Mouse (Mus musculus): ENCODE measurements around the gene Myzap. TPM values are rescaled to one million over a fixed set of nuclear protein-coding genes. Genes with fewer than 3 reads are reported as not detected.

The Myzap gene
- polyA plus RNA-seq, 1 experiment from 2014 or later: 1.9 TPM

DNA sequence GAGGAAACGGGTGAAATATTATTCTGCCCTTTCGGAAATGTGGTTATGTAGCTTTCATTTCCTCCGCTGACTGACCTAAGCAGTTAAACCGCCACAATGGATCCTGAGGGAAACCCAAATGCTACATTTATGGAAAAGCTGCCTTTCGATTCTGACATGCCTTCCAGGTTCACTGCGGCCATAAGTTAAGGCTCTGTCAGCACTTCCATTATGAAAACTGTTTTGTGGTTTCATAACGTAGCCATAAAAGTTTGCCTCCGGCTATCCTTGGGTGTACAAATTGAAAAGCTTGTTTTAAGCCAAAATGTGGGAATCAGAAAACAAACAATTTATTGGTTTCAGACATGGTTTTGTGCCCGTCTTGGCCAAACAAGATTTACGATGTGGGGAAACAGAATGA, 79.3 kb downstream of the Myzap start:
- Histone ChIP-seq H3K4me2 (ENCODE audit: low read length) (no peak overlapping the region), H3K9me3 (ENCODE audit: control insufficient read depth, low read length) (no peaks in the 10 kb centered on the region), H3K4me3 (ENCODE audit: low read length) (no peak overlapping the region), H3K36me3 (ENCODE audit: control insufficient read depth, insufficient read depth, low read length) (no peaks in the 10 kb centered on the region), H3K9ac (ENCODE audit: low read depth, low read length) (no peak overlapping the region), H3K27me3 (replicated peaks; ENCODE audit: control insufficient read depth, insufficient read depth, low read length) (no peaks in the 10 kb centered on the region), H3K27ac (ENCODE audit: low read depth, low read length) (no peak overlapping the region), H3K4me1 (ENCODE audit: control insufficient read depth, insufficient read depth, low read depth, low read length) (no peaks in the 10 kb centered on the region)
- ATAC-seq: no peak
- 80% methylated on average over 10 of the region's 10 CpGs for WGBS

DNA sequence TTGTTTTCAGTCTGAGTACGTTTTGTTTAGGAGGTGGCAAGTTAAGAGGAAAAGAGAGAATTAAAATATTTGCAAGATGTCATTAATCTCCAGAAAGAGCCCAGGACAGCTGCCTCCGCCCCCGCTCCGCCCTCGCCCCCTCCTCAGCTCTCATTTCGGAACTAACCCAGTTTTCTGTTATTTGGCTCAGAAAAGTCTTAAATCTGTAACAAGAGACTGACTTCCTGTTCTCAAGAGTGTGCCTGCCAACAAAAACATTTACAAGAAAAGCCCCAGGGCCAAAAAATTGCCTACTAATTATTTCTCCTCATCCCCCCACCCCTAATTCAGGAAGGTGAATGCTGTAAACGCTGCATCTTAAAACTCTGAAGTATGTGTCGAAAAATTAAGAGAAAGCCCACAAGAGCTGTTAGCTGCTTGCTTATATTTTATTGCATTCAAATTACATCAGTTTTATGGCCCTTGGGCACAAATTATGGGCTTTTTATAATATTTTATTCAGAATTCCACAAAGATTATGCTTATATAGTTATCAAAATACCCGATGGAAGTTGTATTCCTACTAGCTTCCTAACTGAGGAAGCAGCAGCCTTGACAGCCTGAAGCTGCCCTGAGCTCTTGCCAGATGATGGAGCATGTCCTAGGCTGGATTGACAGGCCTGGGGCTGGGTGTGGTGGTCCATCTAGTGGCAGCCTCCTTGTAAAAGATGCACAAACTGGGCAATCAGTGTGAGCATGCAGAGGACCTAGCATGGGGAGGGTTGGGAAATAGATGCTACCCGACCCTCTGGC, 93.6 kb downstream of the Myzap start:
- H3K9me3 ChIP-seq (ENCODE audit: control insufficient read depth, low read length): no peaks in the 10 kb centered on the region
- ATAC-seq: no peak
- H3K9ac ChIP-seq (ENCODE audit: low read depth, low read length): no peak overlapping the region
- no peaks in the 10 kb centered on the region for H3K27me3 ChIP-seq (replicated peaks; ENCODE audit: control insufficient read depth, insufficient read depth, low read length)
- no peak overlapping the region for H3K27ac ChIP-seq (ENCODE audit: low read depth, low read length)
- 69% methylated on average over 10 of the region's 10 CpGs for WGBS
- no peak overlapping the region for H3K4me2 ChIP-seq (ENCODE audit: low read length)
- H3K4me3 ChIP-seq (ENCODE audit: low read length): no peak overlapping the region
- no peaks in the 10 kb centered on the region for H3K4me1 ChIP-seq (ENCODE audit: control insufficient read depth, insufficient read depth, low read depth, low read length)
- H3K36me3 ChIP-seq (ENCODE audit: control insufficient read depth, insufficient read depth, low read length): no peaks in the 10 kb centered on the region

DNA sequence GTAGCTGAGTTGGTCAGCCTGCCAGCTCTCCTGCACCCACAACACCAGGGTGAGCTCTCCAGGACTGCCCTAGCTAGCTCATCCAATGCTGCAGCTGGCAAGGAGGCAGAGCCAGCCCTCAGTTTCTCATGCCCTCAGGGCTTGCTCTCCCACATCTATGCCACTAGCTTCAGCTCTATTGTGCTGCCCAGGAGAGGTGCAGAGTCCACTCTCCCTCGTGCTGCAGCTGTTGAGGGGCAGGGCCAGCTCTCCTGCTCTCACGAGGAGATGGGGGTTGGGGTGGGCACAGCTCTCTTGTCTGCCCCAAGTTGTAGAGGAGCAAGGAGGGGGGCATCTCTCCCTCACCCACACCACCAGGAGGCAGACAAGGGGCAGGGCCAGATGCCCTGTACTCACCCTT, 95.5 kb downstream of the Myzap start:
- Histone ChIP-seq H3K9me3 (ENCODE audit: control insufficient read depth, low read length) (no peaks in the 10 kb centered on the region), H3K27me3 (replicated peaks; ENCODE audit: control insufficient read depth, insufficient read depth, low read length) (no peaks in the 10 kb centered on the region), H3K36me3 (ENCODE audit: control insufficient read depth, insufficient read depth, low read length) (no peaks in the 10 kb centered on the region), H3K27ac (ENCODE audit: low read depth, low read length) (no peak overlapping the region), H3K4me2 (ENCODE audit: low read length) (no peak overlapping the region), H3K4me1 (ENCODE audit: control insufficient read depth, insufficient read depth, low read depth, low read length) (no peaks in the 10 kb centered on the region), H3K9ac (ENCODE audit: low read depth, low read length) (no peak overlapping the region), H3K4me3 (ENCODE audit: low read length) (no peak overlapping the region)
- no peak for ATAC-seq
- WGBS: 43% methylated on average over 2 of the region's 2 CpGs

DNA sequence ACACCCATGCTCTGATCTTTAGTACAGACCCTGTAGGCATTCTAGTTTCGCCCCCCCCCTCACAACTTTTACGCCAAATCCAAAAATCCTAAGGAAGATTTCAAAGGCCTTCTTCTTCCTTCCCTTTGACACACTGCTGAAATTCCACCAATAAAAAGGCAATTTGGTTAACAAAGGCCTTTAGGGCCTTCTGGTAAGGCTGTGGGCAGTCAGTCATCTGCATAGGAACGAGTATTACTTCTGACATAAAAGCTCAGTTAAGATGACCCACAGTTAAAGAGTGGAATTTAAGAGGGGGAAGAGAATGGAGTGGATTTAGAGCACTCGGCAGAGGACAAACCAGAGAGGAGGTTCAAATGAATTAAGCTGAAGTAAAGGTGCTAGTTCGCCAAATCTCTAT, 98.4 kb downstream of the Myzap start:
- no peak for ATAC-seq
- WGBS: 57% methylated on average over 5 of the region's 5 CpGs
- H3K4me3 ChIP-seq (ENCODE audit: low read length): no peak overlapping the region
- H3K27me3 ChIP-seq (replicated peaks; ENCODE audit: control insufficient read depth, insufficient read depth, low read length): no peaks in the 10 kb centered on the region
- no peaks in the 10 kb centered on the region for H3K36me3 ChIP-seq (ENCODE audit: control insufficient read depth, insufficient read depth, low read length)
- no peaks in the 10 kb centered on the region for H3K4me1 ChIP-seq (ENCODE audit: control insufficient read depth, insufficient read depth, low read depth, low read length)
- no peaks in the 10 kb centered on the region for H3K9me3 ChIP-seq (ENCODE audit: control insufficient read depth, low read length)
- H3K4me2 ChIP-seq (ENCODE audit: low read length): no peak overlapping the region
- no peak overlapping the region for H3K27ac ChIP-seq (ENCODE audit: low read depth, low read length)
- H3K9ac ChIP-seq (ENCODE audit: low read depth, low read length): no peak overlapping the region

DNA sequence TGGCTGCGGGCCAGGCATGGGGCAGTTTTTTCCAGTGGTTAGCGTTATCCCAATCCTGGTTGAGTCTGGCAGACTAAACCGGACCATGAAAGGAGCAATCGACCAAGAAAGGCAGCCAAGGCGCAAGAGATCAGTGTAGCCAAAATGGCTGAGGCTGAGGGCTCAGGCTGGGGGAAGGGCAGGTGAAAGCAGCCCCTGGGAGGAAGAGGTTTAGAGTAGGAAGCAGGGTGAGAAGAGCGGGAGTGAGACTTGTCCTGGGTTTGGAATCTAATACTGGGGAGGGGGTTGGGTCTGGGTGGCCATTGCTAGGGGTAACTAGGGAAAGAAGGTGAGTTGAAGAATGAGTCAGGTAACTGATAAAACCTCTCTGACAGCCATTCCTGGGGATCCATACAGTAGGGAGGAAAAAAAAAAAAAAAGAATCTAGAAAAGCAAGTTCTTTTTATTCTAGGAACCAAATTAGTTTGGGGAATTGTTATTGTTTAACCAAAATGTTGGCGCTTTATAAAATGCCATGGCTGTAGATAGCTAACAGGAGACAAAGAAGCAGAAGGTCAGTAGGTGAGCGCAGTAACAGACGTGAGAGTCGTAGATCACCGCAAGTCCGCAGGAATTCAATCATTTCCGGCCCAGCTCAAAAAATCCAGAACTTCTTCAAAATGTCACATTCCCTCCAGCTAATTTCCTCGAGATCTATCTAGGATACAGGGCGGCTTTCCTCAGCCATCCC, 99.7 kb downstream of the Myzap start:
- no peak overlapping the region for H3K4me2 ChIP-seq (ENCODE audit: low read length)
- 84% methylated on average over 15 of the region's 15 CpGs for WGBS
- H3K9me3 ChIP-seq (ENCODE audit: control insufficient read depth, low read length): no peaks in the 10 kb centered on the region
- no peak overlapping the region for H3K4me3 ChIP-seq (ENCODE audit: low read length)
- no peak for ATAC-seq
- no peaks in the 10 kb centered on the region for H3K4me1 ChIP-seq (ENCODE audit: control insufficient read depth, insufficient read depth, low read depth, low read length)
- no peak overlapping the region for H3K27ac ChIP-seq (ENCODE audit: low read depth, low read length)
- H3K36me3 ChIP-seq (ENCODE audit: control insufficient read depth, insufficient read depth, low read length): no peaks in the 10 kb centered on the region
- H3K27me3 ChIP-seq (replicated peaks; ENCODE audit: control insufficient read depth, insufficient read depth, low read length): no peaks in the 10 kb centered on the region
- no peak overlapping the region for H3K9ac ChIP-seq (ENCODE audit: low read depth, low read length)

DNA sequence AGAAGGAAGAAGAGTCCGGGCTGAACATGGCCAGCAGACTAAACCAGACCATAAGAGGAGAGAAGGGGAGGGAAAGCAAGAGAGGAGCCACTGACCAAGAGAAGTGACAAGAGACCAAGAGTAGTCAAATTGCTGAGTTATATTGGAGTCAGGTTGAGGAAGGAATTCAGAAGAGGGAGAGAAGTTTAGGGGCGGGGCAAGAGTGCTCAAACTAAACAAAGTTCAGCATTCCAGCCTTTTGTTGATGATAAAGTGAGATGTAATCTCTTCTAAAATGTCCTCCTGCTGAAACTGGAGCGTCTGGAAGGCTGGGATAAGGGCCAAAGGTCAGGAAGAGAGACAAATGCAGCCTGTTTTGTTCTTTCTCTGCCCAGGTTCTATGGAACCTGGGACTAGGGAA, 102.1 kb downstream of the Myzap start:
- H3K27ac ChIP-seq (ENCODE audit: low read depth, low read length): no peak overlapping the region
- ATAC-seq: no peak
- no peak overlapping the region for H3K4me2 ChIP-seq (ENCODE audit: low read length)
- WGBS: 52% methylated on average over 3 of the region's 3 CpGs
- H3K9ac ChIP-seq (ENCODE audit: low read depth, low read length): no peak overlapping the region
- no peak overlapping the region for H3K4me3 ChIP-seq (ENCODE audit: low read length)
- H3K36me3 ChIP-seq (ENCODE audit: control insufficient read depth, insufficient read depth, low read length): no peaks in the 10 kb centered on the region
- no peaks in the 10 kb centered on the region for H3K27me3 ChIP-seq (replicated peaks; ENCODE audit: control insufficient read depth, insufficient read depth, low read length)
- no peaks in the 10 kb centered on the region for H3K4me1 ChIP-seq (ENCODE audit: control insufficient read depth, insufficient read depth, low read depth, low read length)
- H3K9me3 ChIP-seq (ENCODE audit: control insufficient read depth, low read length): no peaks in the 10 kb centered on the region

DNA sequence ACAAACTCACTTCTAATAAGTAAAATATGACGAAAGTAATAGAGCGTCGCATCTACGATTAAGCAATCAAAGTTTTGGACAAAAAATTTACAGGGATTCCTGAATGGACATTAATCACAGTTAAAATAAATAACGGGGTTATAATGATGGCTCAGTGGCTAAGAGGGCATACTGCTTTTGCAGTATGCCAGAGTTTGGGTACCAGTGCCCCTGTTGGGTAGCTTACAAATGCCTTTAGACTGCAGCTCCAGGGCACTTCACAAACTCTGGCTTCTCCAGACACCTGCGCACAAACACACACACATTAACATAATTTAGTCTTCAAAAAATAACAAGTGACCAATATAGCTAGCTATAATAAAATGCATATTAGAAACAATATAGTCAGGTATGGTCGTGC, 106.0 kb downstream of the Myzap start:
- peak overlapping the region; percentile 97 for H3K4me3 ChIP-seq (ENCODE audit: low read length)
- WGBS: 44% methylated on average over 7 of the region's 7 CpGs
- H3K27me3 ChIP-seq (replicated peaks; ENCODE audit: control insufficient read depth, insufficient read depth, low read length): no peaks in the 10 kb centered on the region
- H3K4me2 ChIP-seq (ENCODE audit: low read length): peak overlapping the region; percentile 80
- peak; percentile 53 for ATAC-seq
- H3K36me3 ChIP-seq (ENCODE audit: control insufficient read depth, insufficient read depth, low read length): peaks cover 21% of the 10 kb centered on the region
- H3K27ac ChIP-seq (ENCODE audit: low read depth, low read length): no peak overlapping the region
- no peak overlapping the region; the same call in 1 of the 2 replicates for H3K9ac ChIP-seq (ENCODE audit: low read depth, low read length)
- no peaks in the 10 kb centered on the region for H3K9me3 ChIP-seq (ENCODE audit: control insufficient read depth, low read length)
- H3K4me1 ChIP-seq (ENCODE audit: control insufficient read depth, insufficient read depth, low read depth, low read length): peaks cover 10% of the 10 kb centered on the region

DNA sequence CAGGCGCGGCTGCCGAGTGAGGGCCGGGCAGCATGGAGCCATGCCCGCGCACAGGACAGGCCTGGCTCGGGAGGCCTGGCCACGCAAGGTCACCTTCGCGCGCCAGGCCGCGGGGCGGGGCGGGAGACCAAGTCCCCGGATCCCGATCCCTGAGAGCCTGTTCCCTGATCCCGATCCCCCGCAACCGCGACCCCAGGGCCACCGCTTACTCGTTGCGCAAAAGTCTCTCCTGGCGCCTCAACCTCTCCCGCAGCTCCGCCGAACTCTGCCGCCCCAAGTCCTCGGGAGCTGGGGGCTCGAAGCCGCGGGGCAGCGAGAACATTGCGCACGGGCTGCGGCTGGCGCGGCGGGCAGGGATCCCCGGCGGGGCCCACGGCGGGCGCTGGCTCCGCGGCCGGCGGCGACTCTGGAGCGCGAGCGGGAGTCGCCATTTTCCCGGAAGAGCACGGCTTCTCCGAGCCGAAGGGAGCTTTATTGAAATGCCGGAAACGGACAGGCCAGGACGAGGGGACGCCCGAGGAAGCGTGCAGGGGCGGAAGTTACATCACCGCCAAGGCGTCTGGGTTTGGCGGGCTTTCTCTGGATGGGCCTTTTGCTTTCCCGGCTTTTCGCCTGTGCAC, 106.6 kb downstream of the Myzap start, which contains the start of gene Polr2m:
Polr2m (minus strand) TSS at position 461 of the 620 bp plus-strand sequence.
- no peaks in the 10 kb centered on the region for H3K27me3 ChIP-seq (replicated peaks; ENCODE audit: control insufficient read depth, insufficient read depth, low read length)
- H3K4me3 ChIP-seq (ENCODE audit: low read length): peak within 1 kb of the TSS; percentile 97
- H3K9ac ChIP-seq (ENCODE audit: low read depth, low read length): peak within 1 kb of the TSS; percentile 99
- under 1% methylated on average over 70 of the region's 70 CpGs for WGBS
- H3K4me2 ChIP-seq (ENCODE audit: low read length): peak within 1 kb of the TSS; percentile 80
- ATAC-seq: peak; percentile 99
- no peaks in the 10 kb centered on the region for H3K9me3 ChIP-seq (ENCODE audit: control insufficient read depth, low read length)
- peaks cover 26% of the 10 kb centered on the region for H3K36me3 ChIP-seq (ENCODE audit: control insufficient read depth, insufficient read depth, low read length)
- H3K27ac ChIP-seq (ENCODE audit: low read depth, low read length): peak within 1 kb of the TSS; percentile 94
- H3K4me1 ChIP-seq (ENCODE audit: control insufficient read depth, insufficient read depth, low read depth, low read length): peaks cover 10% of the 10 kb centered on the region

DNA sequence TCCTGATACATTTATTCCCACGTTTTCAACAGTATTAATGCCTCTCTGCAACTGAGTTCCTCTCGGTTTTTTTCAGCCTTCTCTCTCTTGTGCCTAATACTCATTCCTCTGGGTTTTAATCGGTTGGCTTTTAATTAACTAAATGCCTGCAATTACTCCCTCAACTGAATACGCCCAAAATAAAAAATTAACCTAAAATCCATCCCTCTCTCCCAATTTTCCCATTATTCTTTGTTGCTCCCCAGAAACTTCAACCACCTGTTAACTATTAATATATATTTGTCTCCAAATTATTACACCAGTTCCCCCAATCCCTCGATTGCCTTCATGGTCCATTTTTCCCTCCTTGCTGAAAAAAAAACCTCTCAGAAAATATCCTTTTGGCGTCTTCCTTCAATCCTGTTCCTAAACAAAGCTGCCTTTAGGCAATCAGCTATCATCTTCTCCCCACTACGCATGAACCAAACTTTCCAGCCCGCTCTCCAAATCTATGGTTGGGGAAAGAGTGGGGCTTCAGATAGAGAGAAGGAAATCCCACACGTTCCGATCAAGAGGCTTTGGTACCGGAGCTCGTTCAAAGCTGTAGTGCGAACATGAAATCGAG, 107.2 kb downstream of the Myzap start:
- Histone ChIP-seq H3K4me3 (ENCODE audit: low read length) (peak overlapping the region; percentile 97), H3K27me3 (replicated peaks; ENCODE audit: control insufficient read depth, insufficient read depth, low read length) (no peaks in the 10 kb centered on the region), H3K27ac (ENCODE audit: low read depth, low read length) (peak overlapping the region; percentile 94), H3K4me1 (ENCODE audit: control insufficient read depth, insufficient read depth, low read depth, low read length) (peaks cover 10% of the 10 kb centered on the region), H3K36me3 (ENCODE audit: control insufficient read depth, insufficient read depth, low read length) (peaks cover 32% of the 10 kb centered on the region), H3K9ac (ENCODE audit: low read depth, low read length) (peak overlapping the region; percentile 99), H3K9me3 (ENCODE audit: control insufficient read depth, low read length) (no peaks in the 10 kb centered on the region), H3K4me2 (ENCODE audit: low read length) (peak overlapping the region; percentile 80)
- 1% methylated on average over 14 of the region's 14 CpGs for WGBS
- no peak for ATAC-seq

Measured in hindbrain, embryonic 16.5 days (tissue).